Mouse (Mus musculus) G1E (cell line): ENCODE measurements around the gene Slc8b1. TPM values are rescaled to one million over a fixed set of nuclear protein-coding genes. Genes with fewer than 3 reads are reported as not detected.

Experiments
- ATAC-seq: 2 replicates; pipeline ENCODE4 v1.8.0; 2016; ENCODE audit warnings: mild to moderate bottlenecking; ENCODE audit not compliant: insufficient number of reproducible peaks, poor library complexity, low FRiP score, severe bottlenecking; ENCODE audit errors: extremely low read depth
- DNase-seq: peaks from one replicate; pipeline ENCODE4 v3.0.0; 2012; ENCODE audit warnings: low spot score
- H3K27me3 ChIP-seq: 2 replicates; pipeline ENCODE4 v1.6.1; 2012; ENCODE audit warnings: mild to moderate bottlenecking, low read length, inconsistent platforms; ENCODE audit not compliant: insufficient read depth
- H3K36me3 ChIP-seq: replicated peaks from 2 replicates; pipeline ENCODE3; 2012; ENCODE audit warnings: mild to moderate bottlenecking, inconsistent platforms
- H3K4me1 ChIP-seq: 2 replicates; pipeline ENCODE4 v1.6.1; 2012; ENCODE audit warnings: low read depth, low read length, inconsistent platforms, mixed read lengths; ENCODE audit not compliant: insufficient read depth
- H3K4me3 ChIP-seq: 2 replicates; pipeline ENCODE4 v1.5.1; 2012; ENCODE audit warnings: low read depth, mild to moderate bottlenecking, inconsistent platforms, low read length, moderate library complexity, mixed read lengths
- H3K9me3 ChIP-seq: replicated peaks from 2 replicates; pipeline ENCODE4 v1.6.1; 2012; ENCODE audit warnings: inconsistent platforms
- CTCF ChIP-seq: IDR thresholded peaks from 2 replicates; pipeline ENCODE4 v1.5.1; 2012; ENCODE audit warnings: low read depth, low read length, inconsistent platforms, mixed read lengths
- GATA1 ChIP-seq: IDR thresholded peaks from 2 replicates; pipeline ENCODE4 v1.6.1; 2012; ENCODE audit warnings: borderline replicate concordance, low read length, inconsistent platforms, mixed read lengths
- GATA2 ChIP-seq: IDR thresholded peaks from 2 replicates; pipeline ENCODE4 v1.6.1; 2012; ENCODE audit warnings: low read depth, low read length, inconsistent platforms, borderline replicate concordance
- POLR2AphosphoS5 ChIP-seq: IDR thresholded peaks from 2 replicates; pipeline ENCODE4 v1.6.1; 2012; ENCODE audit warnings: low read depth, low read length, inconsistent platforms; ENCODE audit not compliant: insufficient replicate concordance
- TAL1 ChIP-seq: conservative IDR thresholded peaks from 2 replicates; pipeline ENCODE4 v1.6.1; 2012; ENCODE audit warnings: low read depth, low read length, inconsistent platforms, mixed read lengths
- polyA plus RNA-seq: library from polyadenylated mRNA; stranded (reverse); fragments of >175 nt; gene quantifications from 2 replicates; pipeline ENCODE4 v1.2.3, GENCODE M21; 2012
- total RNA-seq, 2 experiments: library from RNA; stranded (forward) in 1 of 2; stranded (reverse) in 1 of 2; fragments of 200-1000 nt in 1 of 2; fragments of >200 nt in 1 of 2; fragmentation: Nextera tagmentation in 1 of 2; gene quantifications; 2 replicates each; pipeline ENCODE4 v1.2.3; 2014 to 2017

Slc8b1 gene
- total and polyA plus RNA-seq, 3 experiments = 3.4 to 5.3 (median 3.7) TPM

- Histone ChIP-seq H3K9me3 (peaks cover 3% of the 10 kb centered on the region; the same call in 1 of the 2 replicates), H3K4me3 (no peak overlapping the region), H3K4me1 (0 out of 2 replicates have a peak, but pooled peaks cover 2% of the 10 kb centered on the region), H3K36me3 (no peaks in the 10 kb centered on the region), H3K27me3 (peaks cover 16% of the 10 kb centered on the region)
- TF ChIP-seq CTCF = no peak
- no peak for TF ChIP-seq POLR2AphosphoS5
- no peak for TF ChIP-seq GATA2
- no peak for TF ChIP-seq GATA1
- no peak for TF ChIP-seq TAL1
- DNase-seq (no peak), ATAC-seq (no peak)
Measured at GRCm38 (mm10) chr5:120468830-120469229, 42.1 kb upstream of the Slc8b1 start.

- peaks cover 28% of the 10 kb centered on the region for H3K27me3 ChIP-seq
- DNase-seq (no peak), ATAC-seq (no peak)
- no peaks in the 10 kb centered on the region for H3K9me3 ChIP-seq
- H3K36me3 ChIP-seq = no peaks in the 10 kb centered on the region
- 0 out of 2 replicates have a peak, but pooled peaks cover 2% of the 10 kb centered on the region for H3K4me1 ChIP-seq
- no peak overlapping the region for H3K4me3 ChIP-seq
- no peak for TF ChIP-seq GATA1
- no peak for TF ChIP-seq POLR2AphosphoS5
- no peak for TF ChIP-seq TAL1
- TF ChIP-seq GATA2 = no peak
- TF ChIP-seq CTCF = no peak
Measured at GRCm38 (mm10) chr5:120471538-120471937, 39.4 kb upstream of the Slc8b1 start.

DNA sequence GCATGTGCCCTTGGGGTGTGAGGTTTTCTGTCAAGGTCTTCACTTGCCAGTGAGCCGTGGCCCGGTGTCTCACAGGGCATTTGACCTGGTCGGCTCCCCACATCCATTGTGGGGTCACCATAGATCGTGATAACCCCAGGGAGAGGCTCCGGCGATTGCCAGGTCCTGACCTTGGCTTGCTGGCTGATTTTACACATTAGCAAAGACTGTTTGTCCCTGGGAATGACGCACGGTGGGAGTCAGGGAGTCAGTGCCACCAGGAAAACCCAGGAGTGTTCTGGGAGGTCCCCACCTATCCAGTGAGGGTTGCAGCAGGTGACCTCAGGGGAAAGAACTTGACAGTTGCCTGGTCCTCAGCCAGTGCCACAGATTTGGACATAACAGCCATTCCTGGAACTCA lies 38.2 kb upstream of the Slc8b1 start, which contains the start of gene Sdsl:
Gene Sdsl, minus strand, starts transcription at position 41 of the 400 bp plus-strand sequence.
- no peak within 1 kb of the TSS for H3K4me3 ChIP-seq
- no peaks in the 10 kb centered on the region for H3K4me1 ChIP-seq
- DNase-seq (no peak), ATAC-seq (no peak)
- peaks cover 31% of the 10 kb centered on the region for H3K27me3 ChIP-seq
- no peaks in the 10 kb centered on the region for H3K9me3 ChIP-seq
- TF ChIP-seq GATA2 (no peak), CTCF (no peak), GATA1 (no peak), POLR2AphosphoS5 (no peak), TAL1 (no peak)
- H3K36me3 ChIP-seq = no peaks in the 10 kb centered on the region

- H3K4me3 ChIP-seq = no peak overlapping the region
- H3K4me1 ChIP-seq = no peaks in the 10 kb centered on the region
- no peaks in the 10 kb centered on the region for H3K9me3 ChIP-seq
- DNase-seq = no peak
- no peak for TF ChIP-seq CTCF
- peaks cover 33% of the 10 kb centered on the region for H3K27me3 ChIP-seq
- no peak for ATAC-seq
- H3K36me3 ChIP-seq = no peaks in the 10 kb centered on the region
Measured at GRCm38 (mm10) chr5:120473361-120473760, 37.6 kb upstream of the Slc8b1 start.

GRCm38 (mm10) chr5:120475861-120476260 lies 35.1 kb upstream of the Slc8b1 start:
- TF ChIP-seq TAL1 = no peak
- TF ChIP-seq POLR2AphosphoS5 = no peak
- no peak for TF ChIP-seq CTCF
- no peak overlapping the region for H3K4me3 ChIP-seq
- H3K4me1 ChIP-seq = no peaks in the 10 kb centered on the region
- ATAC-seq = no peak
- no peaks in the 10 kb centered on the region for H3K36me3 ChIP-seq
- H3K9me3 ChIP-seq = no peaks in the 10 kb centered on the region
- no peak for DNase-seq
- H3K27me3 ChIP-seq = peaks cover 35% of the 10 kb centered on the region

DNA sequence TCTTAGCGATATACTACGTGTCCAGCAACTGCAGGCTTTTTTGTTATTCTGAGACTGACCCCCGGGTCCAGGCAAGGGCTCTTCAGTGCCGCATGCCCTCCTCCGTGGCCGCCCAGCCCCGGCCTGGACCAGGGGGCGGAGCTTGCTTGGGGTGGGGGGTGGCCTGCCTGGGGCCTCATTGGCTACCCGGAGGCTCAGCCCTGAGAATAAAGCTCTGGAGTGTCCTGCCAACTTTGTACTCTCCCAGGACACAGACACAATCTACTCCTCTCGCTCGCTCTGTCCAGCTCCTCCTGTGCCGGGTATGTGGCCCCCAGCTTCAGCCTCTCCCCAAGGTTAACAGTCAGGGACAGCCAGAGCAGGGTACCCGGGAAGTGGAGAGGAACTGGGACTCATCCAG lies 34.7 kb upstream of the Slc8b1 start, which contains the start of gene Sds:
Gene Sds, plus strand, starts transcription at position 231 of the 400 bp plus-strand sequence.
- TF ChIP-seq GATA1 (no peak), GATA2 (no peak), POLR2AphosphoS5 (no peak), CTCF (no peak), TAL1 (no peak)
- Histone ChIP-seq H3K4me1 (no peaks in the 10 kb centered on the region), H3K27me3 (peaks cover 40% of the 10 kb centered on the region), H3K36me3 (no peaks in the 10 kb centered on the region), H3K9me3 (no peaks in the 10 kb centered on the region), H3K4me3 (no peak within 1 kb of the TSS)
- no peak for ATAC-seq
- no peak for DNase-seq

DNA sequence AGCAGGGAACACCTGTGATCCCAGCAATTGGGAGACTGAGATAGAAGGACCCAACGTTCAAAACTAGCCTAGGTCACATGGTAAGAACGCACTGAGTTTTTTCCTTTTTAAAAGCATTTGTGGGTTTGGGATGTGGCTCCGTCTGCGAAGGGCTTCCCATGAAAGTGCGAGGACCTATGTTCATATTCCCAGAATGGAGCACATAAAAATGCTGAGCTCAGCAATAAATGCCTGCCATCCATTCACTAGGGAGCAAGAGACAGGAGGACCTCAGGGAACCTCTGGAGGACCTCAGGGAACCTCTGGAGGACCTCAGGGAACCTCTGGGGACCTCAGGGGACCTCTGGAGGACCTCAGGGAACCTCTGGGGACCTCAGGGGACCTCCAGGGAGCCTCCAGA lies 33.0 kb upstream of the Slc8b1 start:
- no peak overlapping the region for H3K4me3 ChIP-seq
- TF ChIP-seq TAL1 = no peak
- TF ChIP-seq POLR2AphosphoS5 = no peak
- no peak for TF ChIP-seq GATA1
- TF ChIP-seq CTCF = no peak
- no peak for TF ChIP-seq GATA2

More for the DNA sequence above, 33.0 kb upstream of the Slc8b1 start:
- ATAC-seq (no peak), DNase-seq (no peak)
- Histone ChIP-seq H3K27me3 (peaks cover 36% of the 10 kb centered on the region), H3K9me3 (no peaks in the 10 kb centered on the region), H3K4me1 (no peaks in the 10 kb centered on the region), H3K36me3 (no peaks in the 10 kb centered on the region)
